Mouse (Mus musculus) layer of hippocampus, postnatal 14 days (tissue): ENCODE results near the gene Bbs9. TPM values are rescaled to one million over a fixed set of nuclear protein-coding genes. Genes with fewer than 3 reads are reported as not detected.

Experiments used
- DNase-seq, 2 experiments: peaks; one replicate each; pipeline ENCODE4 v3.0.0; 2021 to 2022; ENCODE audit warnings: low spot score in 2 of 2, mixed read lengths in 1 of 2
- total RNA-seq, 2 experiments: library from RNA; stranded (reverse); gene quantifications; 2 replicates each; pipeline ENCODE4 v1.2.3; 2021

Bbs9 gene
- total RNA-seq, 2 experiments from 2014 or later = 21.3 to 23.0 TPM

- DNase-seq = no peak
These were observed 313.3 kb downstream of the Bbs9 start for GRCm38 (mm10) chr9:22788850-22789249.

- no peak for DNase-seq
These were observed 314.1 kb downstream of the Bbs9 start for GRCm38 (mm10) chr9:22789380-22790168.

- DNase-seq = no peak
These were observed 315.7 kb downstream of the Bbs9 start for GRCm38 (mm10) chr9:22791208-22791607.

- DNase-seq = no peak
These were observed 316.2 kb downstream of the Bbs9 start for GRCm38 (mm10) chr9:22791750-22792149.

- DNase-seq = no peak
These were observed 318.2 kb downstream of the Bbs9 start for GRCm38 (mm10) chr9:22793698-22794097.

- no peak for DNase-seq
These were observed 325.2 kb downstream of the Bbs9 start for GRCm38 (mm10) chr9:22800675-22801074.

GRCm38 (mm10) chr9:22805981-22806380 is 330.5 kb downstream of the Bbs9 start:
- DNase-seq = no peak

- no peak for DNase-seq
These were observed 331.0 kb downstream of the Bbs9 start for GRCm38 (mm10) chr9:22806494-22806893.

- DNase-seq = no peak
These were observed 332.2 kb downstream of the Bbs9 start for GRCm38 (mm10) chr9:22807693-22808092.

GRCm38 (mm10) chr9:22809621-22810126 is 334.2 kb downstream of the Bbs9 start:
- DNase-seq = no peak

GRCm38 (mm10) chr9:22810454-22810853 is 334.9 kb downstream of the Bbs9 start:
- no peak for DNase-seq

GRCm38 (mm10) chr9:22811931-22812330 is 336.4 kb downstream of the Bbs9 start:
- no peak for DNase-seq

GRCm38 (mm10) chr9:22814407-22815092 is 339.0 kb downstream of the Bbs9 start:
- DNase-seq = no peak

- no peak for DNase-seq
These were observed 339.6 kb downstream of the Bbs9 start for GRCm38 (mm10) chr9:22815093-22815458.

- DNase-seq = no peak
These were observed 344.0 kb downstream of the Bbs9 start for GRCm38 (mm10) chr9:22819539-22819938.

- no peak for DNase-seq
These were observed 345.2 kb downstream of the Bbs9 start for GRCm38 (mm10) chr9:22820646-22821185.

- no peak for DNase-seq
These were observed 347.3 kb downstream of the Bbs9 start for GRCm38 (mm10) chr9:22822770-22823169.

GRCm38 (mm10) chr9:22823856-22824255 is 348.3 kb downstream of the Bbs9 start:
- DNase-seq = no peak

GRCm38 (mm10) chr9:22824910-22825309 is 349.4 kb downstream of the Bbs9 start:
- no peak for DNase-seq

GRCm38 (mm10) chr9:22826571-22826990 is 351.1 kb downstream of the Bbs9 start:
- no peak for DNase-seq

GRCm38 (mm10) chr9:22827176-22827770 is 351.8 kb downstream of the Bbs9 start:
- DNase-seq = no peak
